Mouse (Mus musculus) liver, embryonic 18 days (tissue): ENCODE data around the gene Tmed6. TPM values are rescaled to one million over a fixed set of nuclear protein-coding genes. Genes with fewer than 3 reads are reported as not detected.

ENCODE experiments used
- polyA plus RNA-seq: library from polyadenylated mRNA; depleted of rRNA; stranded (reverse); fragments of >200 nt; gene quantifications from 2 replicates; pipeline ENCODE4 v1.2.3, GENCODE M21; 2012; rRNA removed

Gene Tmed6
- 1.3 and 1.4 TPM in 2 replicates for polyA plus RNA-seq

DNA sequence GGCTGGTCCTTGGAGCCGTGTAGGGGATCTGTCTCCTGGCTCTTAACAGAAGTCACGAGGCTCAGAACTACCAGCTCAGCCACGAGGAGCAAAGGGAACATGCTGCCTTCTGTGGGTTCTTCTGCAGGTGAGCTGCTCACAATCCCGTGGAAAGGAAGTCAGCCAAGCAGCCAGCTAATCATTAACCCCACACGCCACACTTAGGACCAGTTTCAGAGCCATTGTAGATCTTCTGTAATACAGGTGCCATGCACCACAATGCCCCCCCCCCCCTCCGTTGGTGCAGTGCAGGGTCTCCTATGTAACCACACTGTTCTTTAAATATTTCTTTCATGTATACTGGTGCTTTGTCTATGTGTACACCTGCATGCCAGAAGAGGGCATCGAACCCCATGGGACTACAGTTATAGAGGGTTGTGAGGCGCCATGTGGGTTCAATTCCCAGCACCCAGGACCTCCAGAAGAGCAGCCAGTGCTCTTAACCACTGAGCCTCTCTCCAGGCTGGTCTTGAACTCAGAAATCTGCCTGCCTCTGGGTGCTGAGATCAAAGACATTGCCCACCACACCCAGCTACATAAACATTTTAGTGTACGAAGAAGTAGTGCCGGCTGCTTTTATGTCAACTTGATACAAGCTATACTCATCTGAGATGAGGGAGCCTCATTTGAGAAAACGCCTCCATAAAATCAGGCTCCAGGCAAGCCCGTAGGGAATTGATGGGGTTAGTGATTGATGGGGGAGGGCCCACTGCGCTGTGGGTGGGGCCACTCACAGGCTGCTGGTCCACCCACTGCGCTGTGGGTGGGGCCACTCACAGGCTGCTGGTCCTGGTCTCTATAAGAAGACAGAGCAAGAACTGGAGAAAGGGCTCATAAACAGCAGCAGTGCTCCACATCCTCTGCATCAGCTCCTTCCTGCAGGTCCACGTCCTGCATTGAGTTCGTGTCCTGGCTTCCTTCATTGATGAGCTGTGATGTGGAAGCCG, at the start of gene Tmed6:
Gene Tmed6, minus strand, starts transcription at position 134 of the 986 bp plus-strand sequence.

GRCm38 (mm10) chr8:107096366-107097036, 31.1 kb upstream of the Tmed6 start, which contains the start of gene Terf2:
Terf2 (minus strand) TSS chr8:107096547.

DNA sequence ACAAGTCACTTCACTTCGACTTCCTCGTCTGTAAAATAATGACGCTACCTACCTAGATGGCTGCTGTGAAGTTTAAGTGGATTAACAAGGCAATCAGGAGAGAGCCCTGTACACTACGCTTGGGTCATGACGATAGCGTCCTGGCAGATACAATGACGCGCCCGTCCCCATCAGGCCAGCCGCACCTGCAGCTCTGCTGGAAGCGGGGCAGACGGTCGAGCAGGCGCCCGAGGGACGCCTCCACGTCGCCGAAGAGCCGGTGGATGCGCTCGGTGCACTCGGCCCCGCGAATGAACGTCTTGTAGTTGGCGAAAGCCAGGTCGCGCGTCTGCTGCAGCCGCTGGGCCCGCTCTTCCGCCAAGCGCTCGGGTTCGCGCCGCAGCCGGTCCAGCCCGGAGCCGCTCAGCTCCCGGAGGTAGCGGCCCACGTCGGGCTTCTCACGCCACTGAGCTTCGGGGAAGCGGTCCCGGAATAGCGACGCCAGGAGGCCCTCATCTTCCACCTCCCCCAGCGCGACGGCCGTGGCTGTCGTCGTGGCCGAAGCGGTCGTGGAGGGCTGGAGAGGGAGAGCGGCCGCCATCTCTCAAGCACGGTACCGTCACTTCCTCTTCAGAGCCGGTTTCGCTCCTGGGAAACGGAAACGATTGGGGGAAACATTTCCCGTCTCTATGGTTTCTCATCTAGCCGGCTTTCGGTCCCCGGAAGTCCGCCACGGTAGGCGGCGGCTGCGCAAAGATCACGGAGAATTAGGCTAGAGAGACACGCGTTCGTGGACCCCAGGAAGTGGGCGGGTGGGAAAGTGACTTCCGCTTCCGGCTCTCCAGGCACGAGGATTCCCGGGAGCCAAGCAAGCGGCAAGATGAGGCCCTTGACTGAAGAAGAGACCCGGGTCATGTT, 9.1 kb downstream of the Tmed6 start, which contains the start of the genes Cog8 and Nip7:
Gene Cog8, minus strand, starts transcription at position 614 of the 897 bp plus-strand sequence.
Gene Nip7, plus strand, starts transcription at position 802 of the 897 bp plus-strand sequence.

GRCm38 (mm10) chr8:107048061-107048941, 17.1 kb downstream of the Tmed6 start, which contains the start of gene Pdf:
Pdf (minus strand) TSS chr8:107048614.

DNA sequence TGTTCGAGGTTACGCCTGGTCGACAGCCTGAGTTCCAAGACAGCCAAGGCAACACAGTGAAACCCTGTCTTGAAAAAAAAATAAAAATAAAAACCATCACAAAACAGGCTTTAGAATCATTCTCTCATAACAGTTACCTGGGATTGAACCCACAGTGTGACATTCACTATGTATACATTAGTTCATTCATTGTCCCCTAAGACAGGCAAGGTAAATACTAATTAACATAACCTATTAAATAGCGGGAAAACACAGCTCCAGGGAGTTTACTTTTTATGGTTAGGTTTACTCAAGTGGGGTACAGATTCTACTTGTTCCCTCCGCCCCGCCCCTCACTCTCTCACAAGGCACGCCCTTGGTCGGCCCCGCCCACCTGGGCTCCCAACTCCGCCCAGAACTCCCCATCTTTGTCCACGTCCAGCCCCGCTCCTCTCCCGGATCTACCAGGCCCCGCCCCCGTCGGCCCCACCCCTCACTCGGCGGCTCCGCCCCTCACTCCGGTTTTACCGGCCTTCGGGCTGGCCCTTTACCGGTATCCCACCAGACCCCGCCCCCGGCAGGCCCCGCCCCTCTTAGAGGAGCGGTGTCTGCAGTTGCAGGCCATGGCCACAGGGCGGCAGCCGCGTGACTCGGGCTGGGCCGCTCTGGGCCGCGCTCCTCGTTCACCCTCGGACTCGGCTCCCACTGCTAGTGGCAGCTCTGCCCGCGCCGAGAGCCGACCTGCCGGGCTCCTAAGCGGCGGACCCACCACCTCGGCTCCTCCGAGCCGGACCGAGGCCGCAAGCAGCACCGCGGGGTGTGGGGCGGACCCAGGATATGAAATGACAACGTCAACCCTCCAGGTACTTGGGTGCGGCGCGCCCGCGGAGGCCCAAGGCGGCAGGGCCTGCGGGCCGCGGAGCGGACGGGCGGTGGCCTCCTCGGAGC, 34.5 kb downstream of the Tmed6 start, which contains the start of gene Vps4a:
Gene Vps4a, plus strand, starts transcription at position 573 of the 927 bp plus-strand sequence.

Other genes with a start within 250 kb of the Tmed6 start
- 0.10 and 0.12 TPM in 2 replicates for gene Has3, start 195.4 kb downstream of the Tmed6 start, polyA plus RNA-seq
- gene Utp4, start 172.0 kb downstream of the Tmed6 start, polyA plus RNA-seq: 17.6 and 19.6 TPM in 2 replicates
- 1.1 and 1.2 TPM in 2 replicates for gene Sntb2, start 129.9 kb downstream of the Tmed6 start, polyA plus RNA-seq
- gene Vps4a, start 34.4 kb downstream of the Tmed6 start, polyA plus RNA-seq: 12.3 and 12.4 TPM in 2 replicates
- gene Pdf, start 17.0 kb downstream of the Tmed6 start, polyA plus RNA-seq: 10.5 and 11.7 TPM in 2 replicates
- gene Cog8, start 9.0 kb downstream of the Tmed6 start, polyA plus RNA-seq: 17.1 and 17.2 TPM in 2 replicates
- gene Nip7, start 8.8 kb downstream of the Tmed6 start, polyA plus RNA-seq: 20.0 and 23.8 TPM in 2 replicates
- gene Terf2, start 30.9 kb upstream of the Tmed6 start, polyA plus RNA-seq: 7.0 and 7.8 TPM in 2 replicates
- gene Cyb5b, start 85.0 kb upstream of the Tmed6 start, polyA plus RNA-seq: 25.6 and 33.2 TPM in 2 replicates
- gene Nfat5, start 227.8 kb upstream of the Tmed6 start, polyA plus RNA-seq: 6.9 and 8.4 TPM in 2 replicates